Comparison of ENCODE assay signal across 13 mouse cellular contexts in the genomic region with DNA sequence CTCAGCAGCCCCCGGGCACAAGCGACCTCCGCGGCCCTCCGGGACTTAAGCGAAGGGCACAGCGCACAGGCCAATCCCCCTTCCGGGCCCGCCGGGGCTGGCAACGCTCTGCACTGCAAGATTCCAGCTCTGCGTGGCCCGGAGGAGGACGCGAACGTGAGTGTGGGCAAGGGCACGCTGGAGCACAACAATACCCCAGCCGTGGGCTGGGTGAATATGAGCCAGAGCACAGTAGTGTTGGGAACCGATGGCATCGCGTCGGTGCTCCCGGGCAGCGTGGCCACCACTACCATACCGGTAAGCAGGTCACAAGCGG. TPM values are rescaled to one million over a fixed set of nuclear protein-coding genes. Genes with fewer than 3 reads are reported as not detected.
A peak's percentile ranks its signal among the peaks of the same experiment; 100 is the strongest.
DNase-seq lines count a peak whose midpoint lies in the region; ATAC-seq lines count a peak whose summit lies in the region.
"Had no signal": no experiment of that assay in that cellular context is flagged by ENCODE, and none has a peak within 500 bp of the region (broad histone marks: within the 10 kb centered on the region; RNA-seq: fewer than 3 reads in every experiment).

No protein-coding gene starts in this region.

- H3K4me1 ChIP-seq in forebrain, embryonic 12.5 days = peaks cover 29% of the 10 kb centered on the region
- H3K4me1 ChIP-seq in hindbrain, embryonic 16.5 days (ENCODE audit: control insufficient read depth, insufficient read depth, low read depth, low read length) = peaks cover 7% of the 10 kb centered on the region
- H3K4me1 ChIP-seq in neural tube, embryonic 11.5 days (ENCODE audit: control insufficient read depth, insufficient read depth, low read length) = no peaks in the 10 kb centered on the region

- ATAC-seq in forebrain, embryonic 12.5 days (ENCODE audit: low FRiP score) = no peak
- ATAC-seq in hindbrain, embryonic 16.5 days = no peak
- ATAC-seq in neural tube, embryonic 11.5 days (ENCODE audit: insufficient read depth, low FRiP score, low TSS enrichment) = no peak
- ATAC-seq in activated CD4-positive, CD25-positive, alpha-beta regulatory T cell, adult 4 months = no peak
- ATAC-seq: intestine, postnatal 0 days had no signal

- DNase-seq in embryo, embryonic 11 days = peak; percentile 28
- peak; percentile 44 for DNase-seq in neural tube, embryonic 11.5 days (ENCODE audit: low spot score)
- DNase-seq in thymus, postnatal 0 days (ENCODE audit: low spot score) = no peak
- DNase-seq in frontal cortex, postnatal 10 days (ENCODE audit: low spot score in 2 of 2) = no peak
- DNase-seq: lung, embryonic 14.5 days had no signal

- no peak overlapping the region for H3K27ac ChIP-seq in forebrain, embryonic 12.5 days
- H3K27ac ChIP-seq in hindbrain, embryonic 16.5 days (ENCODE audit: low read depth, low read length) = peak overlapping the region; percentile 78
- H3K27ac ChIP-seq in neural tube, embryonic 11.5 days (ENCODE audit: low read depth, low read length) = peak overlapping the region; percentile 35; the same call in 1 of the 2 replicates
- H3K27ac ChIP-seq: limb, embryonic 12.5 days had no signal

- H3K4me2 ChIP-seq in forebrain, embryonic 12.5 days = no peak overlapping the region
- H3K4me2 ChIP-seq in hindbrain, embryonic 16.5 days (ENCODE audit: low read length) = peak overlapping the region; percentile 48
- 0 out of 2 replicates have a peak overlapping the region, but pooled peaks have one; percentile 3 for H3K4me2 ChIP-seq in neural tube, embryonic 11.5 days (ENCODE audit: low read depth)
- H3K4me2 ChIP-seq: limb, embryonic 12.5 days; lung, embryonic 14.5 days had no signal

- H3K9ac ChIP-seq in forebrain, embryonic 12.5 days = no peak overlapping the region
- H3K9ac ChIP-seq in hindbrain, embryonic 16.5 days (ENCODE audit: low read depth, low read length) = peak overlapping the region; percentile 57
- peak overlapping the region; percentile 39 for H3K9ac ChIP-seq in neural tube, embryonic 11.5 days (ENCODE audit: low read length)
- H3K9ac ChIP-seq: limb, embryonic 12.5 days; lung, embryonic 14.5 days had no signal

- H3K9me3 ChIP-seq in forebrain, embryonic 12.5 days = no peaks in the 10 kb centered on the region
- no peaks in the 10 kb centered on the region for H3K9me3 ChIP-seq in hindbrain, embryonic 16.5 days (ENCODE audit: control insufficient read depth, low read length)
- H3K9me3 ChIP-seq in neural tube, embryonic 11.5 days (ENCODE audit: control insufficient read depth, low read length) = no peaks in the 10 kb centered on the region
- H3K9me3 ChIP-seq: limb, embryonic 12.5 days had no signal

- peak overlapping the region; percentile 16 for H3K4me3 ChIP-seq in forebrain, embryonic 12.5 days (replicated peaks)
- H3K4me3 ChIP-seq in hindbrain, embryonic 16.5 days (ENCODE audit: low read length) = peak overlapping the region; percentile 41
- peak overlapping the region; percentile 30 for H3K4me3 ChIP-seq in neural tube, embryonic 11.5 days (ENCODE audit: low read depth, low read length)
- H3K4me3 ChIP-seq: limb, embryonic 12.5 days had no signal

- WGBS in forebrain, embryonic 12.5 days = under 1% methylated on average over 26 of the region's 26 CpGs
- under 1% methylated on average over 26 of the region's 26 CpGs for WGBS in hindbrain, embryonic 16.5 days
- under 1% methylated on average over 26 of the region's 26 CpGs for WGBS in neural tube, embryonic 11.5 days

- no peaks in the 10 kb centered on the region for H3K36me3 ChIP-seq in forebrain, embryonic 12.5 days (replicated peaks)
- H3K36me3 ChIP-seq in hindbrain, embryonic 16.5 days (ENCODE audit: control insufficient read depth, insufficient read depth, low read length) = no peaks in the 10 kb centered on the region
- H3K36me3 ChIP-seq in neural tube, embryonic 11.5 days (ENCODE audit: control insufficient read depth, insufficient read depth, low read length) = no peaks in the 10 kb centered on the region
- H3K36me3 ChIP-seq: G1E; limb, embryonic 12.5 days had no signal

- peaks cover 98% of the 10 kb centered on the region for H3K27me3 ChIP-seq in forebrain, embryonic 12.5 days
- H3K27me3 ChIP-seq in hindbrain, embryonic 16.5 days (replicated peaks; ENCODE audit: control insufficient read depth, insufficient read depth, low read length) = peaks cover 38% of the 10 kb centered on the region
- peaks cover 99% of the 10 kb centered on the region for H3K27me3 ChIP-seq in neural tube, embryonic 11.5 days (ENCODE audit: control insufficient read depth, insufficient read depth, low read length)

RNA-seq across cellular contexts. Expression of gene Slc6a5, which starts 2.0 kb away (rescaled TPM):
- not detected in 2 replicates for polyA plus RNA-seq in forebrain, embryonic 12.5 days (2016; fragmentation: Nextera tagmentation; extraction: Ambion mirVana)
- 13.3 and 15.7 TPM in 2 replicates for polyA plus RNA-seq in hindbrain, embryonic 16.5 days (2015; fragmentation: Nextera tagmentation; extraction: Ambion mirVana)
- polyA plus RNA-seq in neural tube, embryonic 11.5 days (2014; fragmentation: Nextera tagmentation; extraction: Ambion mirVana) = 3.7 and 4.4 TPM in 2 replicates
- not detected in 2 replicates for polyA plus RNA-seq in thymus, postnatal 0 days (2015; fragmentation: Nextera tagmentation; extraction: Ambion mirVana)
- not detected for polyA plus RNA-seq in activated CD4-positive, CD25-positive, alpha-beta regulatory T cell, adult 4 months (2017; shearing (Covaris generic))
- polyA plus RNA-seq: G1E; heart, embryonic 14.5 days; intestine, postnatal 0 days; limb, embryonic 12.5 days; lung, embryonic 14.5 days; urinary bladder, adult 2 months had no signal

Comparison
In these comparisons a context has a peak if more than half of its experiments do, and no peak if none do; other contexts are left out.
1. DNase-seq: peak in embryo, embryonic 11 days (single experiment) and neural tube, embryonic 11.5 days (single experiment); none in thymus, postnatal 0 days (single experiment) and frontal cortex, postnatal 10 days (0 of 2).
2. Peak in every context shown above with its lines, with median percentiles within 50 percentile points of each other: H3K4me3 ChIP-seq.